ENCODE assay signal across 10 mouse cellular contexts in genomic region chr2:132281560-132282452, GRCm38 (mm10). TPM values are rescaled to one million over a fixed set of nuclear protein-coding genes. Genes with fewer than 3 reads are reported as not detected.
DNase-seq lines count a peak whose midpoint lies in the region; ATAC-seq and TF ChIP-seq lines count a peak whose summit lies in the region.
"Had no signal": no experiment of that assay in that cellular context is flagged by ENCODE, and none has a peak within 500 bp of the region (broad histone marks: within the 10 kb centered on the region; RNA-seq: fewer than 3 reads in every experiment).

No protein-coding gene starts in this region.

- H3K9ac ChIP-seq in heart, embryonic 13.5 days, result peak overlapping the region; percentile 33; the same call in 1 of the 2 replicates
- H3K9ac ChIP-seq in liver, embryonic 16.5 days (ENCODE audit: low read depth, low read length), result no peak overlapping the region
- H3K9ac ChIP-seq in midbrain, embryonic 14.5 days (replicated peaks; ENCODE audit: low read length), result no peak overlapping the region
- H3K9ac ChIP-seq: limb, embryonic 12.5 days; neural tube, embryonic 13.5 days had no signal

- TF ChIP-seq CTCF in spleen, adult 2 months (IDR thresholded peaks at IDR 0.05; ENCODE audit: extremely low read depth, insufficient read depth, insufficient read length, insufficient replicate concordance), result no peak

- whole genome bisulfite sequencing in heart, embryonic 13.5 days, result 56% methylated on average over 10 of the region's 10 CpGs
- WGBS in spleen, adult 2 months, result 23% methylated on average over 10 of the region's 10 CpGs
- WGBS in liver, embryonic 16.5 days (ENCODE audit: insufficient replicate concordance), result 41% methylated on average over 10 of the region's 10 CpGs
- 52% methylated on average over 10 of the region's 10 CpGs for WGBS in midbrain, embryonic 14.5 days

- H3K4me3 ChIP-seq in heart, embryonic 13.5 days, result no peak overlapping the region
- H3K4me3 ChIP-seq in spleen, adult 2 months (ENCODE audit: extremely low read depth, insufficient read depth, insufficient read length), result no peak overlapping the region
- no peak overlapping the region for H3K4me3 ChIP-seq in liver, embryonic 16.5 days (ENCODE audit: low read depth, low read length)
- no peak overlapping the region for H3K4me3 ChIP-seq in midbrain, embryonic 14.5 days (replicated peaks; ENCODE audit: low read depth, low read length)
- H3K4me3 ChIP-seq: limb, embryonic 12.5 days; neural tube, embryonic 13.5 days had no signal

- TF ChIP-seq POLR2A in spleen, adult 2 months (IDR thresholded peaks at IDR 0.05; ENCODE audit: low read depth, low read length), result no peak

- H3K27ac ChIP-seq in heart, embryonic 13.5 days (replicated peaks), result peak overlapping the region; percentile 81; the same call in 1 of the 2 replicates
- peak overlapping the region; percentile 46 for H3K27ac ChIP-seq in spleen, adult 2 months (ENCODE audit: insufficient read depth, low read length)
- H3K27ac ChIP-seq in liver, embryonic 16.5 days (ENCODE audit: low read length), result peak overlapping the region; percentile 74
- no peak overlapping the region for H3K27ac ChIP-seq in midbrain, embryonic 14.5 days (replicated peaks; ENCODE audit: low read depth, low read length)

- H3K36me3 ChIP-seq in heart, embryonic 13.5 days, result peaks cover 14% of the 10 kb centered on the region
- H3K36me3 ChIP-seq in spleen, adult 2 months (ENCODE audit: control insufficient read depth, insufficient read depth, low read length), result peaks cover 2% of the 10 kb centered on the region; the same call in 1 of the 2 replicates
- no peaks in the 10 kb centered on the region for H3K36me3 ChIP-seq in liver, embryonic 16.5 days (ENCODE audit: control insufficient read depth, insufficient read depth)
- H3K36me3 ChIP-seq in midbrain, embryonic 14.5 days (ENCODE audit: control insufficient read depth, insufficient read depth, low read length), result no peaks in the 10 kb centered on the region

- peak overlapping the region; percentile 51 for H3K4me2 ChIP-seq in heart, embryonic 13.5 days
- peak overlapping the region; percentile 21; the same call in 1 of the 2 replicates for H3K4me2 ChIP-seq in liver, embryonic 16.5 days (ENCODE audit: low read depth, low read length)
- no peak overlapping the region for H3K4me2 ChIP-seq in midbrain, embryonic 14.5 days (ENCODE audit: low read length)
- H3K4me2 ChIP-seq: limb, embryonic 12.5 days; neural tube, embryonic 13.5 days had no signal

- no peak for DNase-seq in heart, adult 9 months (ENCODE audit: low spot score in 2 of 2)
- peak; percentile 14 to 56 for DNase-seq in spleen, adult 2 months (ENCODE audit: low read depth in 1 of 2, low spot score in 2 of 2)
- DNase-seq in spleen, adult 12 weeks (ENCODE audit: low spot score), result no peak
- no peak for DNase-seq in left cerebral cortex, postnatal 4 days
- no peak for DNase-seq in midbrain, embryonic 14.5 days

- no peaks in the 10 kb centered on the region for H3K9me3 ChIP-seq in heart, embryonic 13.5 days
- H3K9me3 ChIP-seq in liver, embryonic 16.5 days (replicated peaks; ENCODE audit: control insufficient read depth, low read length), result no peaks in the 10 kb centered on the region
- H3K9me3 ChIP-seq in midbrain, embryonic 14.5 days (ENCODE audit: control insufficient read depth, low read length), result no peaks in the 10 kb centered on the region
- H3K9me3 ChIP-seq: limb, embryonic 12.5 days; neural tube, embryonic 13.5 days had no signal

- no peak for ATAC-seq in heart, embryonic 13.5 days (ENCODE audit: extremely low read depth, insufficient number of reproducible peaks, low FRiP score, low TSS enrichment)
- no peak for ATAC-seq in liver, embryonic 16.5 days (ENCODE audit: low read depth)
- ATAC-seq in erythroid progenitor cell, adult 5-6 weeks (replicated peaks; ENCODE audit: low FRiP score, poor library complexity, severe bottlenecking), result no peak
- no peak for ATAC-seq in midbrain, embryonic 14.5 days (ENCODE audit: low FRiP score, low TSS enrichment)

- peaks cover 57% of the 10 kb centered on the region for H3K4me1 ChIP-seq in heart, embryonic 13.5 days
- H3K4me1 ChIP-seq in spleen, adult 2 months (ENCODE audit: control insufficient read depth, insufficient read depth, insufficient read length), result peaks cover 44% of the 10 kb centered on the region; the same call in 1 of the 2 replicates
- H3K4me1 ChIP-seq in liver, embryonic 16.5 days (ENCODE audit: control insufficient read depth, low read depth, low read length), result peaks cover 24% of the 10 kb centered on the region
- peaks cover 22% of the 10 kb centered on the region for H3K4me1 ChIP-seq in midbrain, embryonic 14.5 days (ENCODE audit: control insufficient read depth, insufficient read depth, low read length)

- intact Hi-C loops in left cerebral cortex, postnatal 4 days (cut with DNase I), result no loop called here

- no peaks in the 10 kb centered on the region for H3K27me3 ChIP-seq in heart, embryonic 13.5 days (replicated peaks)
- H3K27me3 ChIP-seq in spleen, adult 2 months (ENCODE audit: control insufficient read depth, insufficient read depth, low read length), result no peaks in the 10 kb centered on the region
- H3K27me3 ChIP-seq in liver, embryonic 16.5 days (ENCODE audit: control insufficient read depth, insufficient read depth, low read depth, low read length), result no peaks in the 10 kb centered on the region
- no peaks in the 10 kb centered on the region for H3K27me3 ChIP-seq in midbrain, embryonic 14.5 days (ENCODE audit: control insufficient read depth, insufficient read depth, low read length)
- H3K27me3 ChIP-seq: limb, embryonic 12.5 days; neural tube, embryonic 13.5 days had no signal

RNA-seq across cellular contexts. Expression of gene Cds2, which starts 18.9 kb away (rescaled TPM):
- polyA plus RNA-seq in heart, embryonic 13.5 days (2015; fragmentation: Nextera tagmentation; extraction: Ambion mirVana), result 14.9 and 15.4 TPM in 2 replicates
- 34.8 and 39.1 TPM in 2 replicates for polyA plus RNA-seq in spleen, adult 2 months (2012; rRNA removed)
- 8.2 and 9.0 TPM in 2 replicates for polyA plus RNA-seq in liver, embryonic 16.5 days (2015; fragmentation: Nextera tagmentation; extraction: Ambion mirVana)
- 12.6 and 16.2 TPM in 2 replicates for total RNA-seq in erythroid progenitor cell, adult 5-6 weeks (2015; ENCODE audit: low replicate concordance)
- total RNA-seq in erythroid progenitor cell, adult 5-6 weeks (2017; ENCODE audit: low replicate concordance), result 5.9 and 7.9 TPM in 2 replicates
- total RNA-seq in left cerebral cortex, postnatal 4 days (2021), result 100 to 1,000 TPM in 1 of 2 experiments, 10 to 100 TPM in 1; 96.4 to 110 TPM
- polyA plus RNA-seq in midbrain, embryonic 14.5 days (2014; fragmentation: Nextera tagmentation; extraction: Ambion mirVana), result 44.7 and 65.1 TPM in 2 replicates

RNA-seq across cellular contexts. Expression of gene Pcna, which starts 28.7 kb away (rescaled TPM):
- polyA plus RNA-seq in heart, embryonic 13.5 days (2015; fragmentation: Nextera tagmentation; extraction: Ambion mirVana), result 167 and 180 TPM in 2 replicates
- polyA plus RNA-seq in spleen, adult 2 months (2012; rRNA removed), result 81.7 and 121 TPM in 2 replicates
- 202 and 255 TPM in 2 replicates for polyA plus RNA-seq in liver, embryonic 16.5 days (2015; fragmentation: Nextera tagmentation; extraction: Ambion mirVana)
- 898 and 1,003 TPM in 2 replicates for total RNA-seq in erythroid progenitor cell, adult 5-6 weeks (2015; ENCODE audit: low replicate concordance)
- 562 and 723 TPM in 2 replicates for total RNA-seq in erythroid progenitor cell, adult 5-6 weeks (2017; ENCODE audit: low replicate concordance)
- total RNA-seq in left cerebral cortex, postnatal 4 days (2021), result 10 to 100 TPM; 74.2 to 81.4 TPM
- 116 and 129 TPM in 2 replicates for polyA plus RNA-seq in midbrain, embryonic 14.5 days (2014; fragmentation: Nextera tagmentation; extraction: Ambion mirVana)

RNA-seq across cellular contexts. Expression of gene Tmem230, which starts 34.2 kb away (rescaled TPM):
- 35.5 and 40.8 TPM in 2 replicates for polyA plus RNA-seq in heart, embryonic 13.5 days (2015; fragmentation: Nextera tagmentation; extraction: Ambion mirVana)
- 40.7 and 154 TPM in 2 replicates for polyA plus RNA-seq in spleen, adult 2 months (2012; rRNA removed)
- polyA plus RNA-seq in liver, embryonic 16.5 days (2015; fragmentation: Nextera tagmentation; extraction: Ambion mirVana), result 14.8 and 15.0 TPM in 2 replicates
- 19.7 and 28.8 TPM in 2 replicates for total RNA-seq in erythroid progenitor cell, adult 5-6 weeks (2015; ENCODE audit: low replicate concordance)
- 10.1 and 11.7 TPM in 2 replicates for total RNA-seq in erythroid progenitor cell, adult 5-6 weeks (2017; ENCODE audit: low replicate concordance)
- 10 to 100 TPM; 23.5 to 23.9 TPM for total RNA-seq in left cerebral cortex, postnatal 4 days (2021)
- 43.8 and 51.3 TPM in 2 replicates for polyA plus RNA-seq in midbrain, embryonic 14.5 days (2014; fragmentation: Nextera tagmentation; extraction: Ambion mirVana)

Comparison
In these comparisons a context has a peak if more than half of its experiments do, and no peak if none do; other contexts are left out.
1. DNase-seq: peak in spleen, adult 2 months (2 of 2); none in heart, adult 9 months (0 of 2), spleen, adult 12 weeks (single experiment), left cerebral cortex, postnatal 4 days (single experiment) and midbrain, embryonic 14.5 days (single experiment).